In genomic region chr11:48836990-48837309, GRCm38 (mm10) we compare ENCODE assay signal across 8 mouse cellular contexts. TPM values are rescaled to one million over a fixed set of nuclear protein-coding genes. Genes with fewer than 3 reads are reported as not detected.
A peak's percentile ranks its signal among the peaks of the same experiment; 100 is the strongest.
DNase-seq lines count a peak whose midpoint lies in the region; ATAC-seq and TF ChIP-seq lines count a peak whose summit lies in the region.

No protein-coding gene starts in this region.

- peak overlapping the region; percentile 90 for H3K4me2 ChIP-seq in lung, embryonic 14.5 days
- peak overlapping the region; percentile 65 for H3K4me2 ChIP-seq in neural tube, embryonic 14.5 days (ENCODE audit: low read depth, low read length)

- peak overlapping the region; percentile 79 for H3K4me3 ChIP-seq in lung, embryonic 14.5 days (ENCODE audit: low read depth, low read length)
- H3K4me3 ChIP-seq in neural tube, embryonic 14.5 days (ENCODE audit: low read depth, low read length), result peak overlapping the region; percentile 81

- no peak for ATAC-seq in lung, embryonic 14.5 days (ENCODE audit: insufficient read depth)
- no peak for ATAC-seq in neural tube, embryonic 14.5 days (ENCODE audit: low read depth)

- H3K36me3 ChIP-seq in lung, embryonic 14.5 days (ENCODE audit: insufficient read depth), result no peaks in the 10 kb centered on the region
- no peaks in the 10 kb centered on the region for H3K36me3 ChIP-seq in neural tube, embryonic 14.5 days (ENCODE audit: control insufficient read depth, insufficient read depth, low read length)

- no peaks in the 10 kb centered on the region for H3K9me3 ChIP-seq in lung, embryonic 14.5 days (ENCODE audit: low read depth, low read length)
- H3K9me3 ChIP-seq in neural tube, embryonic 14.5 days (ENCODE audit: control insufficient read depth, low read length), result no peaks in the 10 kb centered on the region

- 9% methylated on average over 11 of the region's 11 CpGs for WGBS in lung, embryonic 14.5 days
- WGBS in neural tube, embryonic 14.5 days, result 9% methylated on average over 11 of the region's 11 CpGs

- 0 out of 2 replicates have a peak, but pooled peaks cover 3% of the 10 kb centered on the region for H3K4me1 ChIP-seq in lung, embryonic 14.5 days (ENCODE audit: insufficient read depth)
- H3K4me1 ChIP-seq in neural tube, embryonic 14.5 days (ENCODE audit: control insufficient read depth, insufficient read depth, low read length), result no peaks in the 10 kb centered on the region

- DNase-seq in lung, embryonic 14.5 days, result no peak
- DNase-seq in lung, postnatal 25 days (ENCODE audit: low spot score), result no peak
- peak; percentile 80 to 89 for DNase-seq in gastrocnemius, adult 8-10 months (ENCODE audit: low spot score in 2 of 2)
- DNase-seq in kidney, postnatal 25 days, result peak; percentile 69 to 92
- DNase-seq in spleen, postnatal 4 days (ENCODE audit: low spot score in 2 of 2), result no peak
- no peak for DNase-seq in left cerebral cortex, adult 8-10 months (ENCODE audit: low spot score in 2 of 2)
- no peak for DNase-seq in thymus, postnatal 25 days

- no peak for TF ChIP-seq CTCF in lung, embryonic 14.5 days (IDR thresholded peaks at IDR 0.05; ENCODE audit: low read depth)

- H3K27ac ChIP-seq in lung, embryonic 14.5 days (ENCODE audit: low read depth), result no peak overlapping the region
- H3K27ac ChIP-seq in neural tube, embryonic 14.5 days (ENCODE audit: low read depth, low read length), result peak overlapping the region; percentile 48; the same call in 1 of the 2 replicates

- H3K9ac ChIP-seq in lung, embryonic 14.5 days, result peak overlapping the region; percentile 72; the same call in 1 of the 2 replicates
- H3K9ac ChIP-seq in neural tube, embryonic 14.5 days (replicated peaks; ENCODE audit: low read depth, low read length), result peak overlapping the region; percentile 71

- H3K27me3 ChIP-seq in lung, embryonic 14.5 days (ENCODE audit: insufficient read depth, low read length), result 0 out of 2 replicates have a peak, but pooled peaks cover 4% of the 10 kb centered on the region
- peaks cover 2% of the 10 kb centered on the region; the same call in 1 of the 2 replicates for H3K27me3 ChIP-seq in neural tube, embryonic 14.5 days (ENCODE audit: control insufficient read depth, insufficient read depth, low read length)

RNA-seq across cellular contexts. Expression of gene Gm12184, which starts 10.5 kb away (rescaled TPM):
- polyA plus RNA-seq in lung, embryonic 14.5 days (2014; fragmentation: Nextera tagmentation; extraction: Ambion mirVana), result 11.3 and 11.8 TPM in 2 replicates
- 1 to 10 TPM; 1.4 to 3.1 (median 1.8) TPM for total RNA-seq in gastrocnemius, adult 8-10 months (2022)
- 3.0 TPM in 2 replicates for polyA plus RNA-seq in neural tube, embryonic 14.5 days (2014; fragmentation: Nextera tagmentation; extraction: Ambion mirVana)
- 1 to 10 TPM in 1 of 4 experiments, under 1 TPM in 3; 0.38 to 1.8 (median 0.45) TPM for total RNA-seq in left cerebral cortex, adult 8-10 months (2022)

RNA-seq across cellular contexts. Expression of gene Trim7, which starts 11.0 kb away (rescaled TPM):
- 0.55 and 1.4 TPM in 2 replicates for polyA plus RNA-seq in lung, embryonic 14.5 days (2014; fragmentation: Nextera tagmentation; extraction: Ambion mirVana)
- 10 to 100 TPM; 25.5 to 30.8 (median 29.7) TPM for total RNA-seq in gastrocnemius, adult 8-10 months (2022)
- polyA plus RNA-seq in neural tube, embryonic 14.5 days (2014; fragmentation: Nextera tagmentation; extraction: Ambion mirVana), result 1.5 and 2.0 TPM in 2 replicates
- 1 to 10 TPM; 3.4 to 4.5 (median 3.8) TPM for total RNA-seq in left cerebral cortex, adult 8-10 months (2022)

RNA-seq across cellular contexts. Expression of gene Trim41, which starts 19.8 kb away (rescaled TPM):
- polyA plus RNA-seq in lung, embryonic 14.5 days (2014; fragmentation: Nextera tagmentation; extraction: Ambion mirVana), result 4.5 and 4.6 TPM in 2 replicates
- total RNA-seq in gastrocnemius, adult 8-10 months (2022), result 10 to 100 TPM; 13.7 to 25.0 (median 20.8) TPM
- 5.1 and 5.6 TPM in 2 replicates for polyA plus RNA-seq in neural tube, embryonic 14.5 days (2014; fragmentation: Nextera tagmentation; extraction: Ambion mirVana)
- 10 to 100 TPM; 57.7 to 65.7 (median 61.3) TPM for total RNA-seq in left cerebral cortex, adult 8-10 months (2022)

RNA-seq across cellular contexts. Expression of gene Irgm1, which starts 34.5 kb away (rescaled TPM):
- polyA plus RNA-seq in lung, embryonic 14.5 days (2014; fragmentation: Nextera tagmentation; extraction: Ambion mirVana), result 6.7 and 7.6 TPM in 2 replicates
- 10 to 100 TPM; 12.0 to 13.7 (median 12.9) TPM for total RNA-seq in gastrocnemius, adult 8-10 months (2022)
- polyA plus RNA-seq in neural tube, embryonic 14.5 days (2014; fragmentation: Nextera tagmentation; extraction: Ambion mirVana), result 3.1 and 3.6 TPM in 2 replicates
- total RNA-seq in left cerebral cortex, adult 8-10 months (2022), result 10 to 100 TPM in 2 of 4 experiments, 1 to 10 TPM in 2; 8.3 to 14.0 (median 10.7) TPM

RNA-seq across cellular contexts. Expression of gene Rack1, which starts 36.8 kb away (rescaled TPM):
- polyA plus RNA-seq in lung, embryonic 14.5 days (2014; fragmentation: Nextera tagmentation; extraction: Ambion mirVana), result 935 and 940 TPM in 2 replicates
- 100 to 1,000 TPM; 411 to 495 (median 459) TPM for total RNA-seq in gastrocnemius, adult 8-10 months (2022)
- polyA plus RNA-seq in neural tube, embryonic 14.5 days (2014; fragmentation: Nextera tagmentation; extraction: Ambion mirVana), result 400 and 442 TPM in 2 replicates
- total RNA-seq in left cerebral cortex, adult 8-10 months (2022), result 100 to 1,000 TPM; 246 to 281 (median 256) TPM

Comparison
In these comparisons a context has a peak if more than half of its experiments do, and no peak if none do; other contexts are left out.
1. DNase-seq: peak in gastrocnemius, adult 8-10 months (2 of 2) and kidney, postnatal 25 days (2 of 2); none in lung, embryonic 14.5 days (single experiment), lung, postnatal 25 days (single experiment), spleen, postnatal 4 days (0 of 2), left cerebral cortex, adult 8-10 months (0 of 2) and thymus, postnatal 25 days (single experiment).
2. RNA of gene Trim7, which starts 11.0 kb away (total RNA-seq): 25.5 to 30.8 TPM in gastrocnemius, adult 8-10 months; 3.4 to 4.5 TPM in left cerebral cortex, adult 8-10 months; every median in the first group is over 4 times any median in the second.